Mouse (Mus musculus) myocyte (in vitro differentiated cells): ENCODE measurements around the gene Slc24a5. TPM values are rescaled to one million over a fixed set of nuclear protein-coding genes. Genes with fewer than 3 reads are reported as not detected.

Experiments
- H3K27me3 ChIP-seq: one replicate; pipeline ENCODE4 v1.6.1; 2011; ENCODE audit not compliant: control insufficient read depth, insufficient read depth, insufficient read length
- H3K36me3 ChIP-seq: one replicate; pipeline ENCODE4 v1.6.1; 2011; ENCODE audit not compliant: control insufficient read depth, insufficient read depth
- H3K4me2 ChIP-seq: one replicate; pipeline ENCODE4 v1.6.1; 2011; ENCODE audit warnings: low read depth, control low read depth
- H3K4me3 ChIP-seq: one replicate; pipeline ENCODE4 v1.5.1; 2011; ENCODE audit warnings: mild to moderate bottlenecking, control low read depth, moderate library complexity
- H3K79me2 ChIP-seq: one replicate; pipeline ENCODE4 v1.6.1; 2011; ENCODE audit not compliant: control insufficient read depth, insufficient read depth
- H3ac ChIP-seq: one replicate; pipeline ENCODE4 v1.6.1; 2011; ENCODE audit not compliant: control insufficient read depth, insufficient read length
- CEBPB ChIP-seq: IDR thresholded peaks from 2 replicates; pipeline ENCODE4 v1.6.1; 2011; ENCODE audit warnings: mild to moderate bottlenecking, moderate library complexity; ENCODE audit not compliant: poor library complexity, insufficient read depth, severe bottlenecking
- E2F4 ChIP-seq: IDR thresholded peaks from one replicate; pipeline ENCODE4 v1.6.1; 2011; ENCODE audit warnings: mild to moderate bottlenecking, control low read depth, moderate library complexity; ENCODE audit not compliant: insufficient read depth
- MAX ChIP-seq: IDR thresholded peaks from one replicate; pipeline ENCODE4 v1.6.1; 2011; ENCODE audit warnings: low read depth, mild to moderate bottlenecking, control low read depth
- MYOD1 ChIP-seq, 3 experiments: IDR thresholded peaks; one replicate each; pipeline ENCODE4 v1.6.1; 2011; ENCODE audit warnings: control low read depth in 2 of 3, low read depth in 2 of 3, mild to moderate bottlenecking in 2 of 3, moderate library complexity in 1 of 3; ENCODE audit not compliant: insufficient read length in 2 of 3, control insufficient read depth in 1 of 3
- MYOG ChIP-seq, 3 experiments: IDR thresholded peaks; one replicate each; pipeline ENCODE4 v1.6.1; 2011; ENCODE audit warnings: control low read depth in 2 of 3, low read depth in 2 of 3, mild to moderate bottlenecking in 2 of 3; ENCODE audit not compliant: insufficient read length in 2 of 3, control insufficient read depth in 1 of 3, insufficient read depth in 1 of 3
- POLR2A ChIP-seq: IDR thresholded peaks from one replicate; pipeline ENCODE4 v1.6.1; 2011; ENCODE audit warnings: low read depth, mild to moderate bottlenecking, control low read depth, moderate library complexity; ENCODE audit not compliant: insufficient read length
- POLR2AphosphoS2 ChIP-seq: IDR thresholded peaks from one replicate; pipeline ENCODE4 v1.6.1; 2011; ENCODE audit warnings: low read depth, control low read depth; ENCODE audit not compliant: insufficient read length
- REST ChIP-seq: IDR thresholded peaks from one replicate; pipeline ENCODE4 v1.6.1; 2011; ENCODE audit warnings: mild to moderate bottlenecking, control low read depth, moderate library complexity; ENCODE audit not compliant: insufficient read depth, insufficient read length
- SRF ChIP-seq: IDR thresholded peaks from one replicate; pipeline ENCODE4 v1.6.1; 2011; ENCODE audit warnings: low read depth; ENCODE audit not compliant: control insufficient read depth, insufficient read length
- TCF12 ChIP-seq: IDR thresholded peaks from one replicate; pipeline ENCODE4 v1.6.1; 2011; ENCODE audit warnings: mild to moderate bottlenecking, control low read depth; ENCODE audit not compliant: poor library complexity, insufficient read depth, severe bottlenecking
- TCF3 ChIP-seq: IDR thresholded peaks from one replicate; pipeline ENCODE4 v1.6.1; 2011; ENCODE audit warnings: low read depth, control low read depth; ENCODE audit not compliant: insufficient read length
- USF1 ChIP-seq: IDR thresholded peaks from one replicate; pipeline ENCODE4 v1.6.1; 2011; ENCODE audit warnings: low read depth, mild to moderate bottlenecking, control low read depth, moderate library complexity
- polyA plus RNA-seq: library from polyadenylated mRNA; unstranded; fragments of >200 nt; fragmentation: generic; extraction: Trizol; gene quantifications from one replicate; pipeline ENCODE4 v1.2.1, GENCODE M21; 2012; ENCODE audit warnings: missing spikeins

Gene Slc24a5
- polyA plus RNA-seq, 1 experiment, result 0.12 TPM

DNA sequence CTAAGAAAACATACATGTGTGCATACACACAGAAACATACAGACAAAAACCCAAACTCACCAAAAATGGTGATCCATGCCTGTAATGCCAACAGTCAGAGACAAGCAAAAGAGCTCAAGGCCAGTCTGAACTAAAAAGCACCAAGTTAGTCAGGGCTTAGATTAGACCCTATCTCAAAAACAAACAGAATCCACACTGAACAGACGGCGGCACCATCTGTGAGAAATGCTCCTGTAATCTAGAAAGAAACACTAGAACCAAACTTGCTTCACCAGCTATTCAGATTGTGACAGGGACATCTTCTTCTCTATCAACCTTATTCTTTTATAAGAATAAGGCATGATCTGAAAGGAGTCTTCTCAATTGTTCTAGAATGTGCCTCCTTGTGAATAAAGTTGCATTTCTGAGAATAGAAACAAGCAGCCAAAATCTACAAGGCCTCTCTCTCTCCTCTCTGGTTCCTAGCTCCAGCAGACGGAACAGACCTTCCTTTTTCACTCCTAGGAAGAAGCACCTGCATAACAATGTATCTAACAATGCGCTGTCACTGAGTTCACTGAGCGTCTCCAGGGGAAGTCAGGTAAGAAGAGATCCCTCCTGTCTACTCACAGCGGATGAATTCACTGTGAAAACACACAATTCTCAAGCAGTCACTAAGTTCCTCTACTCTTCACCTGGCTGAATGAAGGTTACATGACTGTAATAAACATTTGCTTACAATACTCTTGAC lies 51.6 kb downstream of the Slc24a5 start:
- Histone ChIP-seq H3K4me2 (no peak overlapping the region), H3K4me3 (no peak overlapping the region), H3ac (no peak overlapping the region), H3K36me3 (peaks cover 21% of the 10 kb centered on the region), H3K27me3 (no peaks in the 10 kb centered on the region), H3K79me2 (peaks cover 85% of the 10 kb centered on the region)
- TF ChIP-seq TCF3 (no peak), CEBPB (no peak), TCF12 (no peak), POLR2A (no peak), POLR2AphosphoS2 (no peak), MYOD1 (IDR thresholded peaks at IDR 0.05; ENCODE audit: control insufficient read depth in 1 of 3, insufficient read length in 2 of 3, low read depth in 2 of 3) (no peak), SRF (no peak), MAX (no peak), MYOG (IDR thresholded peaks at IDR 0.05; ENCODE audit: control insufficient read depth in 1 of 3, insufficient read depth in 1 of 3, insufficient read length in 2 of 3, low read depth in 2 of 3) (no peak), REST (no peak), USF1 (no peak), E2F4 (no peak)

DNA sequence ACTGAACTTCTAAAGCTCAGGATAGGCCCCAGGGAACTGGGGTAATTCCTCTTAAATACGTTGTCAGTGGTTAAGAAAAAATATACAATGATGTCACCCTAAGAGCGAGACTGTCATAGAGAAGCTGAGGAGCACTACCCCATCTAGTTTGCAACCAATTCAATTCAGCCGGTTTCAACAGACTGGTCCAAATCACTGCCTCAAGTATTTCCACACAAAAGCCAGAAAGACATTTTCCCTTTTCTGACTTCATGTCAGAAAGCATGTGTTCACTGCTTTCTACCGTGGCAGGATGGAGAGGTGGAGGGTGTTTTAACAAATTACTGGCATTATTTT lies 54.3 kb downstream of the Slc24a5 start:
- peak overlapping the region; percentile 65 for H3K4me3 ChIP-seq
- H3ac ChIP-seq, result no peak overlapping the region
- no peaks in the 10 kb centered on the region for H3K36me3 ChIP-seq
- no peaks in the 10 kb centered on the region for H3K27me3 ChIP-seq
- no peak for TF ChIP-seq SRF
- TF ChIP-seq USF1, result no peak
- TF ChIP-seq MYOD1 (IDR thresholded peaks at IDR 0.05; ENCODE audit: control insufficient read depth in 1 of 3, insufficient read length in 2 of 3, low read depth in 2 of 3), result no peak
- TF ChIP-seq POLR2AphosphoS2, result no peak
- TF ChIP-seq MYOG (IDR thresholded peaks at IDR 0.05; ENCODE audit: control insufficient read depth in 1 of 3, insufficient read depth in 1 of 3, insufficient read length in 2 of 3, low read depth in 2 of 3), result no peak
- no peak for TF ChIP-seq TCF3
- no peak for TF ChIP-seq REST
- TF ChIP-seq E2F4, result no peak
- no peak for TF ChIP-seq TCF12
- no peak for TF ChIP-seq POLR2A
- peak overlapping the region; percentile 90 for H3K4me2 ChIP-seq
- H3K79me2 ChIP-seq, result peaks cover 58% of the 10 kb centered on the region

DNA sequence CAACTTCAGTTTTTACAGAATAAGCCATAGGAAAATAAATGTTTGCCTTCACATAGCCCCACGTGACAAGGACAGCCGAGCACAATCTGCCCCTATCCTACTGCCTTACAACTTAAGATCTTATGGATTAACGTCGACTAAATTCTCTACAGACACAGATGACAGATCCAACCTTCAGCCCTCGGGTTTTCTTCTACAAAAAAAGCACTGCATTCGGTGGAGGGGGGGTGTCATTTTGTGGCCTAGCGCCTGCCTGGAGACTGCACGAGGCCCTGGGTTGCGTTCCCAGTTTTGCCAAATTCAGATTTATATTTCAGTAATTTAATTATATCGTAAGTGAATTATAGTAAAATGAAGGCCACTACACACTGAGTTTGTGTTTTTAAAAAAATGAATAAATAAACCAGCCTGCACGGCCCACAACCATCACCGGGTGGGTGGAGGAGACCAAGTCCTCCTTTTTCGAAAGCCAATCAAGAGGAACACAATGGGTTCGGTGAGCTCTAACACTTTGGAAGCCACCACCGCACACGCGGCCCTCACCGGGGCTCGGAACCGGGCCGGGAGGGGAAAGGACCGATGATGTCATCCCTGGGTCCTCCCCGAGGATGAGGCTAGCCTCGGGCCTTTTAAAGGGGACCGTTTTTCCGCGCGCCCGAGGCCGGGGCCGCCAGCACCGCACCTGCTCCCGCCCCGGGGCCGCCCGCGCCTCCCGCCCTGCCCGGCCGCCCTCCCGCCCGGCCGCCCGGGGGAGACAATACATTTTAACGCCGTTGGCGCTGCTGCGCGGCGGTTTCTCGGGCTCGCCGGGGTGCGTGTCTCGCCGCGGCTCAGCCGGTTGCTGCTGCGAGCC lies 54.9 kb downstream of the Slc24a5 start:
- H3ac ChIP-seq, result peak overlapping the region; percentile 46
- peak overlapping the region; percentile 65 for H3K4me3 ChIP-seq
- no peaks in the 10 kb centered on the region for H3K27me3 ChIP-seq
- TF ChIP-seq USF1, result peak; percentile 83
- TF ChIP-seq POLR2AphosphoS2, result no peak
- TF ChIP-seq MAX, result no peak
- TF ChIP-seq REST, result no peak
- no peak for TF ChIP-seq E2F4
- no peak for TF ChIP-seq MYOD1 (IDR thresholded peaks at IDR 0.05; ENCODE audit: control insufficient read depth in 1 of 3, insufficient read length in 2 of 3, low read depth in 2 of 3)
- peak overlapping the region; percentile 90 for H3K4me2 ChIP-seq
- H3K36me3 ChIP-seq, result no peaks in the 10 kb centered on the region
- H3K79me2 ChIP-seq, result peaks cover 52% of the 10 kb centered on the region

DNA sequence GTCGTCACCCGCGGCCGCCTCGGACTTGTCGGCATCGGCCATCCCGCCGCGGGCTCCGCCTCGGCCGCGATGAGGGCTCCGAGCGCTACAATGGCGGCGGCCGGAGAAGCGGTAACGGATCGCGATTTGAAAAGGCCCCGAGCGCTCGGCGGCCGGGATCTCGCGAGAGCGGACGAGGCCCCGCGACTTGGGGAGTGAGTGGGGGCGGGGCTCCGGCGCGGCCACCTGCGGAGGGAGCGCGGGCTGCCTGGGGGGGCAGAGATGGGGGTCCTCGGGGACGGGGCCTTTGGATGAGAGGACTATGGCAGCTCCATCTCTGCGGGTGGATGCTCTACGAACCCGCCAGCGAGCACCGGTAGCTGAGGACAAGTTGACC lies 55.5 kb downstream of the Slc24a5 start, which contains the start of gene Myef2:
TSS of gene Myef2 (minus strand) at position 185 of the 376 bp plus-strand sequence.
- peak within 1 kb of the TSS; percentile 65 for H3K4me3 ChIP-seq
- no peaks in the 10 kb centered on the region for H3K27me3 ChIP-seq
- TF ChIP-seq MYOD1 (IDR thresholded peaks at IDR 0.05; ENCODE audit: control insufficient read depth in 1 of 3, insufficient read length in 2 of 3, low read depth in 2 of 3) (no peak), MYOG (IDR thresholded peaks at IDR 0.05; ENCODE audit: control insufficient read depth in 1 of 3, insufficient read depth in 1 of 3, insufficient read length in 2 of 3, low read depth in 2 of 3) (peak in 1 of 3 experiments; percentile 37), CEBPB (no peak), E2F4 (peak; percentile 79), USF1 (no peak), TCF3 (no peak), SRF (no peak), POLR2AphosphoS2 (no peak), REST (no peak)
- H3ac ChIP-seq, result peak within 1 kb of the TSS; percentile 46
- H3K79me2 ChIP-seq, result peaks cover 46% of the 10 kb centered on the region
- H3K4me2 ChIP-seq, result peak within 1 kb of the TSS; percentile 90
- no peaks in the 10 kb centered on the region for H3K36me3 ChIP-seq
